Mouse (Mus musculus): Measurements from ENCODE around the gene Arl6ip4.

DNA sequence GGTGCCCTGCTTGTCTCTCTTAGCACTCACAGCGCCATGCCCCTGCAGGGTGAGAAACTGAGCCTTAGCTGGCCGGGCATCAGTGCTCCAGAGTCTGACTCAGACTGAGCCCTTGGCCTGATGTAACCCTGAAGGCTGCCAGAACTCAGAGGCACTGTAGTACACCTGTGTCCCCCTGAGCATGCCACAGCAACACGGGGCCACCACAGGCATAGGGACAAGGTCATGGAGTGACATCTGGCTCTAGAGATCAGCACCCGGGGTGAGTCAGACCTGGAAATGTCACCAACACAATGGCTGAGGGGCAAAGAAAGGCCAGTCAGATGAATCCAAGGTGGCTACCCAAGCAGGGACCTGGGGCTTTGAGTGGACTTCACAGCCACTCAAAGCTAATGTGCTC is 29.0 kb upstream of the Arl6ip4 start:
- no peak for TF ChIP-seq CTCF (IDR thresholded peaks at IDR 0.05; ENCODE audit: low read depth, low read length)
- no peak for TF ChIP-seq POLR2A (IDR thresholded peaks at IDR 0.05; ENCODE audit: borderline replicate concordance, low read depth, low read length)
